Comparison of ENCODE assay signal across 8 mouse cellular contexts in genomic region chr10:43740204-43740865, GRCm38 (mm10).
DNase-seq lines count a peak whose midpoint lies in the region; ATAC-seq and TF ChIP-seq lines count a peak whose summit lies in the region.

No protein-coding gene starts in this region.

- no peak overlapping the region; the same call in 1 of the 2 replicates for H3K4me3 ChIP-seq in forebrain, embryonic 10.5 days
- no peak overlapping the region for H3K4me3 ChIP-seq in intestine, embryonic 15.5 days (replicated peaks)
- no peak overlapping the region for H3K4me3 ChIP-seq in cerebellum, adult 2 months (replicated peaks; ENCODE audit: insufficient read depth, low read depth, low read length)

- no peak overlapping the region for H3K4me2 ChIP-seq in intestine, embryonic 15.5 days (replicated peaks)

- peaks cover 15% of the 10 kb centered on the region for H3K27me3 ChIP-seq in forebrain, embryonic 10.5 days (ENCODE audit: poor library complexity, severe bottlenecking)
- no peaks in the 10 kb centered on the region for H3K27me3 ChIP-seq in intestine, embryonic 15.5 days (replicated peaks)
- no peaks in the 10 kb centered on the region for H3K27me3 ChIP-seq in cerebellum, adult 2 months (ENCODE audit: control insufficient read depth, insufficient read depth, low read length)

- no peak for TF ChIP-seq POLR2A in cerebellum, adult 2 months (IDR thresholded peaks at IDR 0.05; ENCODE audit: borderline replicate concordance, insufficient read depth, low read length)

- DNase-seq in spleen, adult 12 weeks (ENCODE audit: low spot score) = peak; percentile 38
- DNase-seq in spleen, adult 18-20 months = no peak
- DNase-seq in forebrain, embryonic 10.5 days (ENCODE audit: extremely low spot score, low spot score) = peak; percentile 30
- DNase-seq in lung, postnatal 14 days = peak; percentile 12
- peak; percentile 43 to 56 for DNase-seq in right cerebral cortex, adult 2 months (ENCODE audit: low spot score in 2 of 2)
- DNase-seq in adrenal gland, postnatal 14 days = no peak
- DNase-seq in cerebellum, adult 2 months = no peak

- WGBS in forebrain, embryonic 10.5 days = 41% methylated on average over 13 of the region's 13 CpGs
- WGBS in intestine, embryonic 15.5 days = 28% methylated on average over 13 of the region's 13 CpGs
- WGBS in cerebellum, adult 2 months = 22% methylated on average over 13 of the region's 13 CpGs

- H3K9ac ChIP-seq in intestine, embryonic 15.5 days = no peak overlapping the region

- peaks cover 41% of the 10 kb centered on the region for H3K4me1 ChIP-seq in forebrain, embryonic 10.5 days
- H3K4me1 ChIP-seq in intestine, embryonic 15.5 days (replicated peaks) = peaks cover 8% of the 10 kb centered on the region
- no peaks in the 10 kb centered on the region for H3K4me1 ChIP-seq in cerebellum, adult 2 months (ENCODE audit: control insufficient read depth, insufficient read depth, low read length)

- no peak for ATAC-seq in intestine, embryonic 15.5 days

- H3K9me3 ChIP-seq in forebrain, embryonic 10.5 days = no peaks in the 10 kb centered on the region
- H3K9me3 ChIP-seq in intestine, embryonic 15.5 days = no peaks in the 10 kb centered on the region

- peak overlapping the region; percentile 66 for H3K27ac ChIP-seq in forebrain, embryonic 10.5 days
- peak overlapping the region; percentile 29; the same call in 1 of the 2 replicates for H3K27ac ChIP-seq in intestine, embryonic 15.5 days
- H3K27ac ChIP-seq in cerebellum, adult 2 months (ENCODE audit: insufficient read depth, low read length) = no peak overlapping the region

- no peak for TF ChIP-seq CTCF in cerebellum, adult 2 months (IDR thresholded peaks at IDR 0.05; ENCODE audit: borderline replicate concordance, insufficient read depth, low read depth, low read length)

- no peaks in the 10 kb centered on the region for H3K36me3 ChIP-seq in forebrain, embryonic 10.5 days (replicated peaks)
- no peaks in the 10 kb centered on the region for H3K36me3 ChIP-seq in intestine, embryonic 15.5 days

Comparison
In these comparisons a context has a peak if more than half of its experiments do, and no peak if none do; other contexts are left out.
1. DNase-seq: peak in spleen, adult 12 weeks (single experiment), forebrain, embryonic 10.5 days (single experiment), lung, postnatal 14 days (single experiment) and right cerebral cortex, adult 2 months (2 of 2); none in spleen, adult 18-20 months (0 of 2), adrenal gland, postnatal 14 days (single experiment) and cerebellum, adult 2 months (0 of 2).